Mouse (Mus musculus): Measurements from ENCODE around the gene Grwd1. TPM values are rescaled to one million over a fixed set of nuclear protein-coding genes. Genes with fewer than 3 reads are reported as not detected.

Grwd1 gene
- polyA plus RNA-seq, 1 experiment from 2014 or later, result 75.6 TPM

DNA sequence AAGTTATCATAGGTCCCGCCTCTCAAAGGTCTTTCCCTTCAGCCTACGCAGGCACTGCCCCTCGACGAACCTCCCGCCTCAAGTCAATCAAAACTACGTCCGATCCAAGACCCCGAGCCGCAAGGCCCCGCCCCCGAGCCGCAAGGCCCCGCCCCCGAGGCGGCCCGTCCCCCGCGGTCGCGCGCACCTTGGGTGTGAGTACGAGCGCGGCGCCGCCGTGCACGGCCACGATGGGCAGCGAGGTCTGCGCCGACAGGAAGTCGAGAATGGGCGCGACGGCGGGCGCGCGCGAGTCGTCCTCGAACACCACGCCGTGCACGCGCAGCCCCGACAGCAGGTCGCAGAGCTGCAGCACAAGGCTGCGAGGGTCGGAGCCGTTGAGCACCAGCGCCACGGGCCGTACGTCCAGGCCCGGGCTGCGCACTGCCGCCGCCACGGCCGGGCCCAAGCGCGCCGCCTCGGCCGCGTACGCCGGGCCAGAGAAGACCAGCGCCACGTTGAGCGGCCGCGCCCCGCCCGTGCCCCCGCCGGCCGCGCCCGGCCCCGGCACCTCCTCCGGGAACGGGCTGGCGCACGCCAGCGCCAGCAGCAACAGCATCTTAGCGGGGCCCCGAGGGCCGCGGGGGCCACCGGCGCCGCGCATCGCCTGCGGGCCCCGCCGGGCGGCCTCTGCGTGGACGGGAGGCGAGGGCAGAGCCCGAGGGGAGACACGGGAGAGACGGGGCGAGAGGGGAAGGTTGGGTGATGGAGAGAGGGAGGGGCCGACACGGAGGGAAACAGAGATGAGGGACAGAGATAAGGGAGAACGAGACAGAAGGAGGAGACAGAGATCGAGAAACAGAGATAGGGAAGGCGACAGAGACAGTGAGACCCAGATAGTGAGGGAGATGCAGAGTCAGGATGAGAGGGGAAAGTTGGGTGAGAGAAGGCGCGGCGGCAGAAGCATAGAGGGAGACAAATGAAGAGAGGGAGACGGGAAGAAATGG lies 35.5 kb upstream of the Grwd1 start:
- peak overlapping the region; percentile 82 for H3K9ac ChIP-seq
- H3K9me3 ChIP-seq, result no peaks in the 10 kb centered on the region
- 0 out of 2 replicates have a peak, but pooled peaks have one; percentile 22 for ATAC-seq (ENCODE audit: insufficient number of reproducible peaks, insufficient read depth, low FRiP score, low TSS enrichment)
- H3K36me3 ChIP-seq, result no peaks in the 10 kb centered on the region
- peaks cover 54% of the 10 kb centered on the region for H3K27me3 ChIP-seq
- peak overlapping the region; percentile 25; the same call in 1 of the 2 replicates for H3K27ac ChIP-seq
- H3K4me3 ChIP-seq, result peak overlapping the region; percentile 69
- peak overlapping the region; percentile 83 for H3K4me2 ChIP-seq (replicated peaks)
- under 1% methylated on average over 110 of the region's 117 CpGs for WGBS
- H3K4me1 ChIP-seq, result peaks cover 37% of the 10 kb centered on the region

- WGBS, result 62% methylated on average over 3 of the region's 3 CpGs
Measured at GRCm38 (mm10) chr7:45864435-45864834, 33.7 kb upstream of the Grwd1 start.

GRCm38 (mm10) chr7:45862804-45863203 lies 32.1 kb upstream of the Grwd1 start:
- Histone ChIP-seq H3K4me3 (no peak overlapping the region), H3K4me1 (peaks cover 14% of the 10 kb centered on the region; the same call in 1 of the 2 replicates), H3K9ac (no peak overlapping the region), H3K4me2 (replicated peaks) (no peak overlapping the region), H3K36me3 (no peaks in the 10 kb centered on the region), H3K27me3 (peaks cover 43% of the 10 kb centered on the region), H3K9me3 (no peaks in the 10 kb centered on the region), H3K27ac (no peak overlapping the region)
- WGBS, result 84% methylated on average over 7 of the region's 7 CpGs
- ATAC-seq (ENCODE audit: insufficient number of reproducible peaks, insufficient read depth, low FRiP score, low TSS enrichment), result no peak

More at GRCm38 (mm10) chr7:45864435-45864834, 33.7 kb upstream of the Grwd1 start:
- Histone ChIP-seq H3K4me3 (no peak overlapping the region), H3K27me3 (peaks cover 46% of the 10 kb centered on the region), H3K36me3 (no peaks in the 10 kb centered on the region), H3K27ac (no peak overlapping the region), H3K4me2 (replicated peaks) (no peak overlapping the region), H3K9ac (no peak overlapping the region), H3K4me1 (peaks cover 22% of the 10 kb centered on the region), H3K9me3 (no peaks in the 10 kb centered on the region)
- ATAC-seq (ENCODE audit: insufficient number of reproducible peaks, insufficient read depth, low FRiP score, low TSS enrichment), result no peak

- Histone ChIP-seq H3K36me3 (no peaks in the 10 kb centered on the region), H3K4me2 (replicated peaks) (no peak overlapping the region), H3K27ac (no peak overlapping the region), H3K4me1 (peaks cover 14% of the 10 kb centered on the region; the same call in 1 of the 2 replicates), H3K9ac (no peak overlapping the region), H3K4me3 (no peak overlapping the region), H3K9me3 (no peaks in the 10 kb centered on the region), H3K27me3 (peaks cover 50% of the 10 kb centered on the region)
- ATAC-seq (ENCODE audit: insufficient number of reproducible peaks, insufficient read depth, low FRiP score, low TSS enrichment), result no peak
- 58% methylated on average over 4 of the region's 4 CpGs for WGBS
Measured at GRCm38 (mm10) chr7:45859008-45859407, 28.3 kb upstream of the Grwd1 start.

DNA sequence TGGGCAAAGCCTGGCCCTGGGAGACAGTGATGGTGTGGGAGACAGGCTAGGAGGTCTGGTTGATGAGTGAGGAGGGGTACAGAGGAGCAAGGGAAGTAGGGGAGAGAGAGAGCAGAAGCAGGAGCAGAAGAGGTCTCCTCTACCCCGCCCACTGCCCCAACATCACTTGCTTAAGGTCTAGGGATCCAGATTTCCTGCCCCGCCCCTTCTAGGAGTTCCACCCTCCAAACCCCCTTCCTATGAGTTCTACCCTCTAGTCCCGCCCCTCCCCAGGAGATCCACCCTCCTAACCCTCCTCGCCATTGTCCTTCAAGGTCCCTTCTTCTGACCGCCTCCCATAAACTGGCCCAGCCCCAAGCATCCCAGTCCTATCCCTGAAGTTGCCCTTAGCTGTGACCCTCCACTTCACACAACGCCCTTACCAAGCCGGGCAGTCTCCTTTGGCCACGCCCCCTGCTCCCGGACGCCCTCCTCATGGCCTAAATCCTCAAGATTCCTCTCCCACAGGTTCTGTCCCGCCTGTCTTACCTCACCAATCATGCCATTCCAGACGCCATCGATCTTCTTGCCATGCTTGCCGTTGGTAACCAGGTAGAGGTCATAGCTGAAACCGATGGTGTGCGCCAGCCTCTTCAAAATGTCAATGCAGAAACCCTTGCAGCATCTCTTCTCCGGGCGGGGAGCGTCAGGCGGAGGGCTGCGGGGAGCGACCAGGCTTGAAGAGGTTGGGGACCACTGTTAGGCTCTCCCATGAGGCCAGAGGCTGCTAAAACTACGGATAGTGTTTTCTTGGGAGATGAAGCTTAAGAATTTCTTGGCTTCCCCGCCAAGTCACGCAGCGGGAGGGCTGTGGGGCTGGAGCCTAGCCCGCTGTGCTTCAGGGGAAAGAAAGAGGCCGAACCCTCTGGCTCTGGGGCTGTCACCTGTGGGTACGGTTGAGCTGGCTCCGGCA lies 26.5 kb upstream of the Grwd1 start:
- Histone ChIP-seq H3K9ac (0 out of 2 replicates have a peak overlapping the region, but pooled peaks have one; percentile 42), H3K4me3 (peak overlapping the region; percentile 35), H3K27me3 (peaks cover 49% of the 10 kb centered on the region), H3K4me2 (replicated peaks) (peak overlapping the region; percentile 59), H3K4me1 (peaks cover 14% of the 10 kb centered on the region; the same call in 1 of the 2 replicates), H3K36me3 (no peaks in the 10 kb centered on the region), H3K9me3 (no peaks in the 10 kb centered on the region), H3K27ac (no peak overlapping the region)
- ATAC-seq (ENCODE audit: insufficient number of reproducible peaks, insufficient read depth, low FRiP score, low TSS enrichment), result 0 out of 2 replicates have a peak, but pooled peaks have one; percentile 12
- 1% methylated on average over 30 of the region's 30 CpGs for WGBS

DNA sequence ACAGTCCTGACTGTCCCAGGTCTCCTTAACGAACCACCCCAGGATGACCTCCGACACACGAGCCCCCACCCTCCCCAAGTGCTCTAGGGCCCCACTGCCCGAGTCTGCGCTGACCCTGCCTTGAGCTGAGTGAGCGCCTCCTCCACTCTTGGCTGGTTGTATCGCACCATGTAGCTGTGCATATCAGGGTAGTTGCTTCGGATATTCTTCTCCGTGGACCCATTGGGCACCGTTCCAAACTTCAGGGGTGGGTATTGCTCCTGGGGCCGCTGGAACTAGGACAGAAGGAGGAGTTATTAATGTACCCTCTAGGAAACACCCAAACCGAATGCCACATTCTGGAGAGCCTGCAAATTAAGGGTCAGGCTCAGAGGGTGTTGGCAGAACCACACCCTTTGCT lies 22.3 kb upstream of the Grwd1 start:
- H3K9ac ChIP-seq, result no peak overlapping the region
- H3K9me3 ChIP-seq, result no peaks in the 10 kb centered on the region
- peaks cover 31% of the 10 kb centered on the region for H3K27me3 ChIP-seq

DNA sequence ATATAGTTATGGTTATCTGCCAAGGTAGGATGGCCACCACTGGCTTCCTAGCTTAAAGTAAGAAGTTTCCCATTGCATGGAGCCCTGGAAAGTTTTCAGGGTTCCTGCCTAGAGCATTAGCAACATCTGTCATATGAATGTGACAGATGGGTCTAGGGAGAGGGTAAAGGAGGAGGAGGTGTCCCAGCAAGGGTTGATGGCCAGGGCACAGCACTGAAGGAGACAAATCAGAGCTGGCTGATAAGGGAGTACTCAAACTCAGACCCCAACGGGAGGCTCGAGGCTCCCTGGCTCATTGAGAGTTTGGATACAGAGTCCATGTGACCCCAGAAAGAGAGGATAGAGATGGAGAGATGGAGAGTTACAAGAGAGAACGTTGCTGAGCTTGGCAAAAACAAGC lies 19.9 kb upstream of the Grwd1 start:
- no peak overlapping the region for H3K27ac ChIP-seq
- no peaks in the 10 kb centered on the region for H3K4me1 ChIP-seq
- ATAC-seq (ENCODE audit: insufficient number of reproducible peaks, insufficient read depth, low FRiP score, low TSS enrichment), result no peak
- H3K9me3 ChIP-seq, result no peaks in the 10 kb centered on the region
- peaks cover 11% of the 10 kb centered on the region; the same call in 1 of the 2 replicates for H3K27me3 ChIP-seq
- H3K9ac ChIP-seq, result no peak overlapping the region
- H3K36me3 ChIP-seq, result no peaks in the 10 kb centered on the region
- WGBS, result 80% methylated on average over 3 of the region's 3 CpGs
- no peak overlapping the region for H3K4me3 ChIP-seq
- H3K4me2 ChIP-seq (replicated peaks), result no peak overlapping the region

More for the DNA sequence above, 22.3 kb upstream of the Grwd1 start:
- no peak overlapping the region for H3K4me2 ChIP-seq (replicated peaks)
- ATAC-seq (ENCODE audit: insufficient number of reproducible peaks, insufficient read depth, low FRiP score, low TSS enrichment), result no peak
- no peak overlapping the region for H3K27ac ChIP-seq
- H3K4me3 ChIP-seq, result no peak overlapping the region
- WGBS, result 83% methylated on average over 12 of the region's 12 CpGs
- H3K36me3 ChIP-seq, result no peaks in the 10 kb centered on the region
- H3K4me1 ChIP-seq, result peaks cover 13% of the 10 kb centered on the region; the same call in 1 of the 2 replicates

DNA sequence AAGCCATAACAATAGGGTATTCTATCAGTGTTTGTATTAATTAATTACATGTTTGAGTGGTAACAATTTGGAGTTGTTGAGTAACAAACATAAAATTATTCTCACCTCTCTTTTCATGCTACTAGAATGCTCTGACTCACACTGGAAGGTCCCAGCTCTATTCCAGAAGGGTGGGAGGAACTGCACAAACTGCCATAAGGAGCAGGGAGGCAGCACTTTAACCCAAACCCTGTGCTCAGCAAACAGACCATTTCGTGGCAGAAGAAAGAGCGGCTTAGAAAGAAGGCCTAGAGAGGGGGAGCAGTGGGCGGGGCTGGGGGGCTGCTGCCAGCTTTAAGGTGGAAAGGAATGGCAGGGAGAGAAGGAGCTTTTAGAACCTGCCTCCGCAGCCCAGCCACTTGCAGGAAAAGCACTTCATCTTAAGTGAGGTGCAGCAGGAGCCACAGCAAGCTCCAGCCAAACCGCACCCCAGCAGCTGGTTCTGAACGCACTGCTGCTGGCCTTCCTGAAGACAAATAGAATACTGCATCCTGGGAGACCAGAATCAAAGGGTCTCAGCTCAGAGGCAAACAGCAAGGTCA lies 17.8 kb upstream of the Grwd1 start:
- no peak for ATAC-seq (ENCODE audit: insufficient number of reproducible peaks, insufficient read depth, low FRiP score, low TSS enrichment)
- H3K4me1 ChIP-seq, result no peaks in the 10 kb centered on the region
- no peak overlapping the region for H3K27ac ChIP-seq
- 5% methylated on average over 6 of the region's 6 CpGs for WGBS
- peaks cover 20% of the 10 kb centered on the region for H3K27me3 ChIP-seq
- no peaks in the 10 kb centered on the region for H3K9me3 ChIP-seq
- no peaks in the 10 kb centered on the region for H3K36me3 ChIP-seq
- H3K4me3 ChIP-seq, result no peak overlapping the region
- H3K4me2 ChIP-seq (replicated peaks), result no peak overlapping the region
- H3K9ac ChIP-seq, result no peak overlapping the region

GRCm38 (mm10) chr7:45842950-45843744 lies 12.4 kb upstream of the Grwd1 start:
- no peaks in the 10 kb centered on the region for H3K36me3 ChIP-seq
- whole genome bisulfite sequencing, result 87% methylated on average over 10 of the region's 10 CpGs
- no peaks in the 10 kb centered on the region for H3K4me1 ChIP-seq
- H3K27ac ChIP-seq, result no peak overlapping the region
- no peak overlapping the region for H3K9ac ChIP-seq
- no peak overlapping the region for H3K4me2 ChIP-seq (replicated peaks)
- peaks cover 28% of the 10 kb centered on the region for H3K27me3 ChIP-seq
- ATAC-seq (ENCODE audit: insufficient number of reproducible peaks, insufficient read depth, low FRiP score, low TSS enrichment), result no peak
- no peak overlapping the region for H3K4me3 ChIP-seq
- no peaks in the 10 kb centered on the region for H3K9me3 ChIP-seq

DNA sequence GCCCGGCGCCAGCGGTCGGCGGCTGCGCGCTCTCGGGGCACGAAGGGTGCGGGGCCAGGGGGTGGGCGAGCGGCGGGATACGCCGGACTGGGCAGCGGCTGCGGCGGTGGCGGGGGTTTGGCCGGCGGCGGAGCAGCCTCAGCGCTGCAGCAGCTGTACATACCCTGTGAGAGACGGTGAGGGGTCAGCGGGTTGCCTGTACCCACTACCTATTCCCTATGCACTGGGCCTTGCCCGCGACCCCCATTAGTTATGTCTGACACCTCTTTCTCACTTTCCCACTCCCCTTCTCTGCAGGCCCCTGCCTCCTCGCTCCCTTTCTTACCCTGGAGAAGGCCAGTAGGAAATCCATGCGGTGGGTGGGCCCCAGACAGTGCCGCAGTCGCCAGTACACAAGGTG lies 3.2 kb upstream of the Grwd1 start:
- Histone ChIP-seq H3K4me1 (peaks cover 25% of the 10 kb centered on the region), H3K4me2 (replicated peaks) (peak overlapping the region; percentile 55), H3K9ac (peak overlapping the region; percentile 49), H3K27me3 (peaks cover 52% of the 10 kb centered on the region), H3K4me3 (peak overlapping the region; percentile 38), H3K36me3 (peaks cover 5% of the 10 kb centered on the region; the same call in 1 of the 2 replicates), H3K9me3 (0 out of 2 replicates have a peak, but pooled peaks cover 5% of the 10 kb centered on the region), H3K27ac (no peak overlapping the region)
- no peak for ATAC-seq (ENCODE audit: insufficient number of reproducible peaks, insufficient read depth, low FRiP score, low TSS enrichment)
- WGBS, result 3% methylated on average over 20 of the region's 31 CpGs
